Mouse (Mus musculus): ENCODE measurements at regions not wholly inside any gene's neighbourhood (a gene's known extent, or its start where the extent isn't known, plus 50 kb on each side); places are given as distances from the start of the nearest gene placed in this dataset.

GRCm38 (mm10) chr8:126706247-126706646, 112.5 kb upstream of the Irf2bp2 start:
- TF ChIP-seq CTCF (IDR thresholded peaks at IDR 0.05; ENCODE audit: extremely low read depth, insufficient read length, insufficient replicate concordance, low read depth, low read length) (no peak), POLR2A (IDR thresholded peaks at IDR 0.05; ENCODE audit: low read depth, low read length) (no peak)

Data from small intestine, adult 2 months (tissue).